Mouse (Mus musculus) C2C12 (cell line): ENCODE measurements around the gene AL607142.1. TPM values are rescaled to one million over a fixed set of nuclear protein-coding genes. Genes with fewer than 3 reads are reported as not detected.

ENCODE experiments used
- H3K27me3 ChIP-seq: one replicate; pipeline ENCODE4 v1.6.1; 2011; ENCODE audit not compliant: control insufficient read depth, insufficient read depth, insufficient read length
- H3K36me3 ChIP-seq: one replicate; pipeline ENCODE4 v1.6.1; 2011; ENCODE audit not compliant: control insufficient read depth, insufficient read depth
- H3K4me3 ChIP-seq: one replicate; pipeline ENCODE4 v1.5.1; 2011; ENCODE audit warnings: mild to moderate bottlenecking, control low read depth; ENCODE audit not compliant: poor library complexity, insufficient read depth, severe bottlenecking
- H3K79me2 ChIP-seq: one replicate; pipeline ENCODE4 v1.6.1; 2011; ENCODE audit not compliant: control insufficient read depth, insufficient read depth
- H3K79me3 ChIP-seq: one replicate; pipeline ENCODE4 v1.6.1; 2011; ENCODE audit warnings: low read depth, control low read depth
- H3ac ChIP-seq: one replicate; pipeline ENCODE3; 2011; ENCODE audit warnings: low read depth; ENCODE audit not compliant: control insufficient read depth, insufficient read length
- CEBPB ChIP-seq: IDR thresholded peaks from one replicate; pipeline ENCODE4 v1.6.1; 2011; ENCODE audit warnings: low read depth, mild to moderate bottlenecking, control low read depth, moderate library complexity
- CTCF ChIP-seq: IDR thresholded peaks from one replicate; pipeline ENCODE4 v1.5.1; 2011; ENCODE audit not compliant: control insufficient read depth, insufficient read depth, insufficient read length
- FOSL1 ChIP-seq: IDR thresholded peaks from one replicate; pipeline ENCODE4 v1.8.0; 2011; ENCODE audit warnings: mild to moderate bottlenecking, low read length; ENCODE audit not compliant: poor library complexity, insufficient read depth, severe bottlenecking
- MAX ChIP-seq: IDR thresholded peaks from one replicate; pipeline ENCODE4 v1.6.1; 2011; ENCODE audit warnings: mild to moderate bottlenecking, control low read depth
- MYOD1 ChIP-seq: IDR thresholded peaks from one replicate; pipeline ENCODE4 v1.6.1; 2011; ENCODE audit warnings: low read depth; ENCODE audit not compliant: control insufficient read depth, insufficient read length
- MYOG ChIP-seq: IDR thresholded peaks from one replicate; pipeline ENCODE4 v1.6.1; 2011; ENCODE audit not compliant: control insufficient read depth, insufficient read length; ENCODE audit errors: extremely low read depth
- USF1 ChIP-seq: IDR thresholded peaks from one replicate; pipeline ENCODE4 v1.6.1; 2011; ENCODE audit warnings: low read depth, mild to moderate bottlenecking, control low read depth, moderate library complexity
- long read RNA-seq, 2 experiments: library from polyadenylated mRNA; unstranded; transcript quantifications; one replicate each; pipeline ENCODE4 v2.0.0; 2019 to 2020
- polyA plus RNA-seq: library from polyadenylated mRNA; unstranded; fragments of >200 nt; fragmentation: generic; extraction: Trizol; gene quantifications from one replicate; pipeline ENCODE4 v1.2.1, GENCODE M21; 2012; ENCODE audit warnings: missing spikeins

The AL607142.1 gene
- polyA plus RNA-seq, result not detected
- long read RNA-seq, experiment 1, result 0 reads
- long read RNA-seq, experiment 2, result 0 reads

DNA sequence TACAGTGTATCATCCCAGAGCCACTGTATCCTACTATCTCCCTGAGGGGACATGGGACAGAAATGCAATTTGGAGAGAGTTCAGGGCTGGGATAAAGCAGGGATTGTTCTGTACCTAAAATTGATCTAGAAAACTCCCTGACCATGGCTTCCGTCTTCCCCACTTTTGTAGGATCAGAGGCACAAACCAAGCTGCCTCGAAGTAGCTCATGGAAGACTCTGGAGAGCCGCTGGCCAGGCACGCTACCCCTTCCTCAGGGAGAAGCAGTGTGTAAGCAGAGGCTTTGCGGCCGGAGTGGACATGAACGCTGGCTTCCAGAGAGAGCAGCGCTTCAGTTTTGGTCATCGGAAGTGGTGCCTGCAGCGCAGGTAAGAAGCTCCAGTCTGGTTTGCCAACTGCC, at the start of gene AL607142.1:
TSS of gene AL607142.1 (plus strand) at position 301 of the 400 bp plus-strand sequence.
- Histone ChIP-seq H3K27me3 (no peaks in the 10 kb centered on the region), H3K4me3 (no peak within 1 kb of the TSS), H3K79me2 (no peaks in the 10 kb centered on the region), H3K79me3 (no peaks in the 10 kb centered on the region), H3K36me3 (no peaks in the 10 kb centered on the region), H3ac (no peak within 1 kb of the TSS)
- TF ChIP-seq MYOG (no peak), FOSL1 (no peak), USF1 (no peak), CEBPB (no peak), MAX (no peak), CTCF (no peak), MYOD1 (no peak)

DNA sequence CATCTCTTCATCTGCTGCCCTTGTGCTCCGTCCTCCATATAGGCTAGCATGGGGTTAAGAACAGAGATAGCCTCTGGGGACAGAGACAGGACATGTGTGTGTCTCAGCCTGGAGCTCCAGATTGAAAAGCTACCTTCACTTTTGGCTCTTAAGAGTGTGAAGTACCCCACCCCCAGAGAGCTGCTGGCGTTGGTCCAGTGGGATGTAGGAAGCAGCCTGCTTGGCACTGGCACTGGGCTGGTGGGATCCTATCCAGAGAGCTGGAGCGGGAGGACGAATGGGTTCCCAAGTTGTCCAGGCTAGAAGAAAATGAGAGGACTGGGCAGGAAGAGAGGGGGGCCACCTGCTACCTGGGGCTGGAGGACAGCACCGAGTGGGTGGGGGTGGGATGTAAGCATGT, 46.4 kb upstream of the AL607142.1 start:
- H3K36me3 ChIP-seq, result no peaks in the 10 kb centered on the region
- H3K4me3 ChIP-seq, result no peak overlapping the region
- no peak overlapping the region for H3ac ChIP-seq
- H3K79me2 ChIP-seq, result no peaks in the 10 kb centered on the region
- TF ChIP-seq FOSL1, result no peak
- TF ChIP-seq CTCF, result no peak
- TF ChIP-seq USF1, result no peak
- H3K27me3 ChIP-seq, result no peaks in the 10 kb centered on the region
- no peaks in the 10 kb centered on the region for H3K79me3 ChIP-seq

DNA sequence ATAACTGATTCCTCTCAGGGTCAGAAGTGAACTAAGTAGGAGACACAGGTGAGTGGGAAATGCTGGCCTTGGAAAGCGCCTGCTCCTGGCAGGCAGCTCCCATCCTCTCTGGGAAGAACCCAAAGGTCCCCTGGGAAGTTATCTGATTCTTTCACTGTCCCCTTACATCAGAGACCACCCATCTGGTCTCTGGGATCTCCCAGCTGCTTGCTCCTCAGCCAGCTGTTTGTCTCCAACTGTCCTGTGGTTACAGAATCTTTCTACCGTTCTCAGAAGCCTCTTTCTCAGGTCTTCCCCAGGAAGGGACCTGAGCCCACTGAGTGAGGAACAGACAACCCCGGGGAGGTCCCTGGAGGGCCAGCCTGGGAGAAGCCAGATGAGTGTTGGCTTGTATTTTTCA, 42.4 kb upstream of the AL607142.1 start:
- no peak for TF ChIP-seq USF1
- no peak for TF ChIP-seq MAX
- TF ChIP-seq CEBPB, result no peak
- no peak for TF ChIP-seq MYOD1
- no peak for TF ChIP-seq CTCF
- TF ChIP-seq FOSL1, result no peak
- TF ChIP-seq MYOG, result no peak
- Histone ChIP-seq H3K27me3 (no peaks in the 10 kb centered on the region), H3K79me2 (no peaks in the 10 kb centered on the region), H3ac (no peak overlapping the region), H3K79me3 (no peaks in the 10 kb centered on the region), H3K36me3 (no peaks in the 10 kb centered on the region), H3K4me3 (no peak overlapping the region)

DNA sequence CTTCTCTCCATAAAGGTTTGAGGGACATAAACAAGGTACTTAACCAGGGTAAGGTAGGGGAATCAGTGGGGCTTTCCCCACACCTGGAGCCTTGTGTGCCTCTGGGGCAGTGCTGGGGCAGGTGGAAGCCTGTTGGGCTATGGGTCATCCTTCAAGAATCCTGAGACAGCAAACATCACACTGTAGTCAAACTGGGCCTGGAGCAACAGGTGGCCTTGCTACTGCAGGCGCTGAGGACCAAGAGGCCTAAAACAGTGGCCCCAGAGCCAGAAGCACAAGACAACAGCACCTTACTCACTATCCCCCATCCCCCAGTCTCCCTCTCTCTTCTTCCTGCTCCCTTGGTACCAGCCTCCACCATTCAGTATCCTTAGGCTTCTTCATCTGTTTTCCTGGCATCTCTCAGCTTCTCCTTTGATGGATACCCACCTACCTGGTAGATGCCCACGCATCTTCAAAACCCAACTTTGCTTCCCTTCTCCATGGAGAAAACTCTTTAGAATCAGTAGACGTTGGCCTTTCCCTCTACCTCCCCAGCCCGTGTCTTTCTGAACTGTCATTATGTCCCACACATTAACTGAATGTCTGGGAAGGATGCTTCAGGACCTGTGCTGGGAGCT, 41.5 kb upstream of the AL607142.1 start:
- H3K79me2 ChIP-seq, result no peaks in the 10 kb centered on the region
- no peaks in the 10 kb centered on the region for H3K79me3 ChIP-seq
- TF ChIP-seq CTCF (no peak), MYOD1 (no peak), USF1 (no peak), MYOG (no peak), FOSL1 (no peak), MAX (no peak), CEBPB (no peak)
- H3K4me3 ChIP-seq, result no peak overlapping the region
- H3K36me3 ChIP-seq, result no peaks in the 10 kb centered on the region
- H3K27me3 ChIP-seq, result no peaks in the 10 kb centered on the region
- no peak overlapping the region for H3ac ChIP-seq

DNA sequence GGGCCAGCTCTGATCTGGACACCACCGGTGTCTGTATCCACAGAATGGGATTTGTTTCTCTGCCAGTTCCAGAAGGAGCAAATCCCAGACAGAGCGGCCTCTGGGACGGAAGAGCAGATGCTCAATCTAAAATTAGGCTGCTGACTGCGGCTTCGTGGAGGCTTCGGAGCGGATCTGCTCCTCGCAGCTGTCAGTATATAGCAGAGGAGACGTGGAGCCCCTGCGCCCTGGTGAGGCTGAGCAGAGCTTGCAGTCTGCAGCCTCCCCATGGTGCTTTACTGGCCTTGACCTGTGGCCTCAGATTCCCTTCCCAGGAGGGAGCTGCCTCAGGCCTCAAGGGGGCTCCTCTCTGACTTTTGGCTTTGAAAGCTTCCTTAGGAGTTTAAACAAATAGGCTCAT, 40.7 kb upstream of the AL607142.1 start:
- TF ChIP-seq CTCF, result no peak
- no peak for TF ChIP-seq MYOG
- no peak for TF ChIP-seq FOSL1
- no peak for TF ChIP-seq MYOD1
- TF ChIP-seq MAX, result no peak
- TF ChIP-seq USF1, result no peak
- TF ChIP-seq CEBPB, result no peak
- Histone ChIP-seq H3K27me3 (no peaks in the 10 kb centered on the region), H3K79me3 (no peaks in the 10 kb centered on the region), H3K79me2 (no peaks in the 10 kb centered on the region), H3K36me3 (no peaks in the 10 kb centered on the region), H3K4me3 (no peak overlapping the region), H3ac (no peak overlapping the region)

DNA sequence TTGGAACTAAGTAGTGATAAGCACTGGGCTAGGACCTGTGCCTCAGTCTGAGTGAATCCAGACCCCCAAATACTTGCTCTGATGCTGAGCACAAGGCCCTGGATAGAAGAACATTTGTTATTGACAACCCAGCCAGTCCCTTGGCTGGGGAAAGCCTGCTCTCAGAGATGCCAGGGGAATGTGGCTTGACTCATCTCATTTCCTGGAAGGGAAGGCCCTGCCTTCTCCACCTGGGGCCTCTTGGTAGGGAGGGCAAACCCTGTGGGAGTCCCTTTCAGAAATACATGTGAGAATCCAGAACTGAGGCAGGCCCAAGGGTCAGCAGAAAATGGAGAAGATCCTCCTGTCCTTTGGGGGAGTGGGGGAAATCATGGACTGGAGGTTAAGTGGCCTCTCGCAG, 37.1 kb upstream of the AL607142.1 start:
- TF ChIP-seq CEBPB, result no peak
- no peak for TF ChIP-seq CTCF
- TF ChIP-seq MAX, result no peak
- no peak for TF ChIP-seq MYOG
- Histone ChIP-seq H3K27me3 (no peaks in the 10 kb centered on the region), H3K36me3 (no peaks in the 10 kb centered on the region), H3K79me2 (no peaks in the 10 kb centered on the region), H3K4me3 (no peak overlapping the region), H3ac (no peak overlapping the region), H3K79me3 (no peaks in the 10 kb centered on the region)
